Mouse (Mus musculus) intestine, embryonic 14.5 days (tissue): ENCODE results near the gene Rab31. TPM values are rescaled to one million over a fixed set of nuclear protein-coding genes. Genes with fewer than 3 reads are reported as not detected.
A peak's percentile ranks its signal among the peaks of the same experiment; 100 is the strongest.

Source experiments
- ATAC-seq: fragments of 200-750 bp; cut with Nextera tagmentation; replicated peaks from 2 replicates; pipeline ENCODE4 v1.8.0; 2017; ENCODE audit warnings: low read depth, moderate number of reproducible peaks, moderate TSS enrichment, moderate library complexity; ENCODE audit not compliant: low FRiP score, low TSS enrichment
- DNase-seq: peaks from one replicate; pipeline ENCODE4 v3.0.0-alpha.2; 2018; ENCODE audit warnings: low spot score
- H3K27ac ChIP-seq: fragments of 300-500 bp; sonication (generic); 2 replicates; pipeline ENCODE4 v1.5.1; 2014; ENCODE audit warnings: low read depth, mild to moderate bottlenecking, control low read depth
- H3K27me3 ChIP-seq: fragments of 300-500 bp; sonication (generic); replicated peaks from 2 replicates; pipeline ENCODE4 v1.6.1; 2014; ENCODE audit warnings: low read length, control low read depth; ENCODE audit not compliant: control insufficient read depth, insufficient read depth
- H3K36me3 ChIP-seq: fragments of 300-500 bp; sonication (generic); 2 replicates; pipeline ENCODE4 v1.6.1; 2014; ENCODE audit warnings: low read length, control low read depth; ENCODE audit not compliant: control insufficient read depth, insufficient read depth
- H3K4me1 ChIP-seq: fragments of 300-500 bp; sonication (generic); replicated peaks from 2 replicates; pipeline ENCODE4 v1.6.1; 2014; ENCODE audit warnings: low read length, control low read depth, mixed read lengths; ENCODE audit not compliant: control insufficient read depth, insufficient read depth
- H3K4me2 ChIP-seq: fragments of 300-500 bp; sonication (generic); 2 replicates; pipeline ENCODE4 v1.6.1; 2014; ENCODE audit warnings: low read length
- H3K4me3 ChIP-seq: fragments of 300-500 bp; sonication (generic); 2 replicates; pipeline ENCODE4 v1.5.1; 2014; ENCODE audit warnings: low read depth, low read length, control low read depth, mixed read lengths
- H3K9ac ChIP-seq: fragments of 300-500 bp; sonication (generic); 2 replicates; pipeline ENCODE4 v1.6.1; 2014; ENCODE audit warnings: mild to moderate bottlenecking, low read length
- H3K9me3 ChIP-seq: fragments of 300-500 bp; sonication (generic); 2 replicates; pipeline ENCODE4 v1.6.1; 2016; ENCODE audit warnings: low read length, control low read depth; ENCODE audit not compliant: control insufficient read depth
- WGBS: fragments of 180-500 bp; shearing (Covaris S2); extraction: QIAGEN DNeasy Blood & Tissue Kit; methylation state at CpG from one replicate; pipeline ENCODE4 v1.1.7; 2014; 5-methylcytosine and 5-hydroxymethylcytosine counted together
- polyA plus RNA-seq: library from polyadenylated mRNA; unstranded; fragments of >200 nt; fragmentation: Nextera tagmentation; extraction: Ambion mirVana; gene quantifications from 2 replicates; pipeline ENCODE4 v1.2.1, GENCODE M21; 2014

Rab31 gene
- polyA plus RNA-seq, 1 experiment from 2014 or later: 40.9 TPM

- H3K27me3 ChIP-seq: no peaks in the 10 kb centered on the region
- no peak overlapping the region for H3K4me3 ChIP-seq
- DNase-seq: no peak
- no peak overlapping the region for H3K27ac ChIP-seq
- no peak for ATAC-seq
- H3K9ac ChIP-seq: no peak overlapping the region
- no peak overlapping the region for H3K4me2 ChIP-seq
- no peaks in the 10 kb centered on the region for H3K9me3 ChIP-seq
- peaks cover 2% of the 10 kb centered on the region for H3K4me1 ChIP-seq
- H3K36me3 ChIP-seq: no peaks in the 10 kb centered on the region
- 95% methylated on average over 1 of the region's 1 CpGs for WGBS
Observed at GRCm38 (mm10) chr17:65776228-65776627, 3.7 kb upstream of the Rab31 start.

DNA sequence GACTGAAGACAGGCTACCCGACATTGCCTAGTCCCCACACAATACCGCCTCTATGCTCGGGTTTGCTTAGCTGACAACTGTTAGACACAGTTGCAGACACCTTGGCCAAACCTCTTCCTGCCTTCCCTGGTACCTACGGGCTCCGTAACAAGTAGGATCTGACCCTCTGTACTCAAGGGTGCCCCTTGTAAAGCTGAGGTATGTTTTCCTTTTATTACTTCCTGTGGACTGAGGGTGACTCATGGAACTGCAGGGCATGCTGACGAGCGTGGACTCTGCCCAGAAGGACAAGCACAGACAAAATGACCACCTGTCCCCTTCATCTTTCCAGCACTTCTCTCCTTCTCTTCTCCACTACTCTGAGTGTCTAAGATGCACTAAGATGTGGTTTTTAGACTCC, 1.9 kb upstream of the Rab31 start:
- H3K27ac ChIP-seq: no peak overlapping the region; the same call in 1 of the 2 replicates
- H3K36me3 ChIP-seq: no peaks in the 10 kb centered on the region
- H3K4me1 ChIP-seq: peaks cover 6% of the 10 kb centered on the region
- H3K9me3 ChIP-seq: no peaks in the 10 kb centered on the region
- 43% methylated on average over 7 of the region's 7 CpGs for WGBS
- no peaks in the 10 kb centered on the region for H3K27me3 ChIP-seq
- no peak overlapping the region for H3K9ac ChIP-seq
- H3K4me3 ChIP-seq: no peak overlapping the region
- DNase-seq (peak; percentile 62), ATAC-seq (peak; percentile 44)
- no peak overlapping the region for H3K4me2 ChIP-seq

DNA sequence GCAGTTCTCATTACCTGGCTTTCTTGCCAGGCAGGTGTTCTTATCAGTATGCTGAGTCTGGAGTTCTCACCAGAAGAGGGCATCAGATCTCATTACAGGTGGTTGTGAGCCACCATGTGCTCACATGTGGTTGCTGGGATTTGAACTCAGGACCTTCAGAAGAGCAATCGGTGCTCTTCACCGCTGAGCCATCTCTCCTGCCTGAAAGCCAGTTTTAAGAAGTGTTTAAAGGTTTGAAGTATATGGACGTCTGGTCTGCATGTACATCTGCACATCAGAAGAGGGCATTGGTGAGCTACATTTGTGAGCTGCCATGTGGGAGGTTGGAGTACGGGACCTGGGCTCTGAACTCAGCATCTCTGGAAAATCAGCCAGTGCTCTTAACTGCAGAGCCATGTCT, 1.1 kb upstream of the Rab31 start:
- DNase-seq: no peak
- Histone ChIP-seq H3K4me2 (no peak overlapping the region), H3K9ac (no peak overlapping the region), H3K4me3 (no peak overlapping the region), H3K27ac (no peak overlapping the region), H3K27me3 (no peaks in the 10 kb centered on the region), H3K36me3 (no peaks in the 10 kb centered on the region), H3K9me3 (no peaks in the 10 kb centered on the region), H3K4me1 (peaks cover 6% of the 10 kb centered on the region)
- ATAC-seq: no peak
- 70% methylated on average over 4 of the region's 4 CpGs for WGBS

DNA sequence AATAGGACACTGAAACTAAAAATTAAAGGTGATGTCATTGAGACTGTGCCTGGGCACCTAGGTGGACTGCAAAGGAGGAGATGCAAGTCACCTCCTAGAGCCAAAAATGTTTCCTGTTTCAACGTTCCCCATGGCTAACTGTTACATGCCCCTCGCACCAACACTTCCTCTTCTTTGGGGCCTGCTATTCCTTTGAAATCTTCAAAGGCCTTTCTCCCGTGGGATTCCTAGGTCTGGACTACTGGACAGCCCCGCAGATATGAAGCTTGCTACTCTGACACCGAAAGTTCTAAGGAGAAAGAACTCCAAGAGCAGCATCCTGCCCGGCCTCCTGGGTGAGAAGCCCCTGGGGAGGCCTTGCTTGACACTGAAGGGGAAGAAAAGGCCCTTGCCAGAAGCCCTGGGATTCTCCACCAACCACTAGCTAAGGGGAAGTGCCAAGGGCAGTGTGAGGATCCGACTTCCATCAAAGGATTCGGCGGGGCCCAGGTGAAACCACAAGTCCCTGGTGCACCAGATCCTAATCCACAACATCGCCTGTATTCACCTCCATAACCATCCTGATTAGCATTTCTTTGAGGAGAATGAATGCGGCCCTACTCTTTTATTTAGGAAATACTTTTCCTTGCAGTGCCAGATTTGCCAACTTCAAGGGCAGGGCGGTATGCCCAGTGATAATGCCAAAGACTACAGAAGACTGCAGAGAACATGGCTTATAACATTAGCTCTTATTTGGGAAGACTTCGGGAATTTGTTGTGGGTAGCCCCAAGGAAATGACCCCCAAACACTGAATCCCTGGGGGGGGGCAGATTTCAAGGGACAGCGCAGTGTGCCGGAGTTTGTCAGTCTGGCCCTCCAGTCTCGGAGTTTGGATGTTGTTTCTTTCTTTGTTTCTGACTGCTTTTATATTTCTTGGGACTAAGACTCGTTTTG, 1.3 kb downstream of the Rab31 start:
- no peaks in the 10 kb centered on the region for H3K36me3 ChIP-seq
- H3K4me2 ChIP-seq: peak overlapping the region; percentile 71
- no peaks in the 10 kb centered on the region for H3K9me3 ChIP-seq
- no peaks in the 10 kb centered on the region for H3K27me3 ChIP-seq
- ATAC-seq: no peak
- peaks cover 6% of the 10 kb centered on the region for H3K4me1 ChIP-seq
- peak overlapping the region; percentile 62 for H3K4me3 ChIP-seq
- 40% methylated on average over 17 of the region's 17 CpGs for WGBS
- H3K27ac ChIP-seq: no peak overlapping the region
- peak overlapping the region; percentile 63; the same call in 1 of the 2 replicates for H3K9ac ChIP-seq
- no peak for DNase-seq

DNA sequence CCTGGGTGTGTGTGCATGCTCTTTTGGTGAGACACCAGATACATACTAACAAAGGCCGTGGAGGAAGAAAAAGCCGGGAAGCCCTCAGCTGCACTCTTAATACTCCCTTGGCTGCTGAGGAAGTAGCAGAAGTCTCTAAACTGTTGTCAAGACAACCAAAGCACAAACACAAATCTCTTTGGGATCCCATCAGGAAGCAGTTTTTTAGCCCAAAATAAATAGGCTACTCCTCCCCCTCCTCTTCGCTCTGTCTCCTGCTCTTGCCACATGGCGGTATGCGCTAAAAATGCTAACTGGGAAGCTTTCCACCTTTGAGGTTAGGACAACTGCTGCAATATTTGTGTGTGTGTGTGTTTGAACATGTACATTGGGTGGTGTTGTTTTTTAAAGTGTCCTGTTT, 4.1 kb downstream of the Rab31 start:
- 63% methylated on average over 5 of the region's 5 CpGs for WGBS
- no peak for ATAC-seq
- H3K4me3 ChIP-seq: no peak overlapping the region
- no peak overlapping the region; the same call in 1 of the 2 replicates for H3K27ac ChIP-seq
- no peaks in the 10 kb centered on the region for H3K27me3 ChIP-seq
- H3K4me1 ChIP-seq: peaks cover 6% of the 10 kb centered on the region
- H3K9ac ChIP-seq: no peak overlapping the region
- no peaks in the 10 kb centered on the region for H3K36me3 ChIP-seq
- DNase-seq: no peak
- H3K9me3 ChIP-seq: no peaks in the 10 kb centered on the region
- no peak overlapping the region for H3K4me2 ChIP-seq

DNA sequence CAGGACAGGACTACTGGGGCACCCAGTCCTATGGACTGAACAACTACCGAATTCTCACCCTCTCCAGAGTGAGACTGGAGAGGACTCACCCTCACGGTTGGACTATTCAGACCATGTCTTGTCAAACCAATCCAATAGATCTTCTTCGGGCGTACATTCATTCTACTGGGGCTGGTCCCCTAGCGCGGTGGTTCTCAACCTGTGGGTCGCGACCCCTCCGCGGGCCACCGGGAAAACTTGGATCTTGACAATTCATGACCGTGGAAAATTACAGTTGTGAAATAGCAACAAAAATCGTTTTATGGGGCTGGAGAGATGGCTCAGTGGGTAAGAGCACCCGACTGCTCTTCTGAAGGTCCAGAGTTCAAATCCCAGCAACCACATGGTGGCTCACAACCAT, 9.3 kb downstream of the Rab31 start:
- H3K9ac ChIP-seq: no peak overlapping the region
- DNase-seq: no peak
- no peak for ATAC-seq
- 95% methylated on average over 14 of the region's 14 CpGs for WGBS
- H3K4me3 ChIP-seq: no peak overlapping the region
- H3K27me3 ChIP-seq: no peaks in the 10 kb centered on the region
- no peaks in the 10 kb centered on the region; the same call in 1 of the 2 replicates for H3K4me1 ChIP-seq
- no peak overlapping the region for H3K4me2 ChIP-seq
- no peaks in the 10 kb centered on the region for H3K9me3 ChIP-seq
- H3K36me3 ChIP-seq: no peaks in the 10 kb centered on the region
- no peak overlapping the region for H3K27ac ChIP-seq

- H3K27ac ChIP-seq: no peak overlapping the region
- H3K27me3 ChIP-seq: no peaks in the 10 kb centered on the region
- WGBS: 72% methylated on average over 6 of the region's 6 CpGs
- no peak overlapping the region for H3K9ac ChIP-seq
- no peaks in the 10 kb centered on the region for H3K9me3 ChIP-seq
- H3K36me3 ChIP-seq: no peaks in the 10 kb centered on the region
- ATAC-seq (no peak), DNase-seq (no peak)
- no peak overlapping the region for H3K4me3 ChIP-seq
- no peak overlapping the region for H3K4me2 ChIP-seq
- H3K4me1 ChIP-seq: no peaks in the 10 kb centered on the region
Observed at GRCm38 (mm10) chr17:65757150-65757549, 15.4 kb downstream of the Rab31 start.

- Histone ChIP-seq H3K36me3 (no peaks in the 10 kb centered on the region), H3K27ac (no peak overlapping the region), H3K27me3 (no peaks in the 10 kb centered on the region), H3K4me1 (no peaks in the 10 kb centered on the region), H3K9me3 (no peaks in the 10 kb centered on the region), H3K4me3 (no peak overlapping the region), H3K4me2 (no peak overlapping the region), H3K9ac (no peak overlapping the region)
- WGBS: 95% methylated on average over 3 of the region's 3 CpGs
- DNase-seq (no peak), ATAC-seq (no peak)
Observed at GRCm38 (mm10) chr17:65755857-65756256, 16.7 kb downstream of the Rab31 start.

GRCm38 (mm10) chr17:65753130-65753529, 19.4 kb downstream of the Rab31 start:
- no peaks in the 10 kb centered on the region for H3K27me3 ChIP-seq
- H3K27ac ChIP-seq: no peak overlapping the region
- no peak overlapping the region for H3K4me2 ChIP-seq
- H3K4me3 ChIP-seq: no peak overlapping the region
- WGBS: 97% methylated on average over 6 of the region's 6 CpGs
- no peaks in the 10 kb centered on the region for H3K36me3 ChIP-seq
- no peaks in the 10 kb centered on the region for H3K4me1 ChIP-seq
- ATAC-seq (no peak), DNase-seq (no peak)
- H3K9ac ChIP-seq: no peak overlapping the region
- no peaks in the 10 kb centered on the region for H3K9me3 ChIP-seq
